Mouse (Mus musculus) heart, embryonic 16.5 days (tissue): ENCODE data around the gene Rnaseh2b. TPM values are rescaled to one million over a fixed set of nuclear protein-coding genes. Genes with fewer than 3 reads are reported as not detected.

Source experiments
- ATAC-seq: fragments of 200-750 bp; cut with Nextera tagmentation; replicated peaks from 2 replicates; pipeline ENCODE4 v1.8.0; 2017; ENCODE audit warnings: moderate number of reproducible peaks; ENCODE audit not compliant: insufficient read depth, low FRiP score; ENCODE audit errors: extremely low read depth
- H3K27ac ChIP-seq: fragments of 300-500 bp; sonication (generic); 2 replicates; pipeline ENCODE4 v1.5.1; 2014; ENCODE audit warnings: mild to moderate bottlenecking, low read length, control low read depth, moderate library complexity
- H3K27me3 ChIP-seq: fragments of 300-500 bp; sonication (generic); 2 replicates; pipeline ENCODE4 v1.6.1; 2014; ENCODE audit warnings: low read length, mixed read lengths; ENCODE audit not compliant: control insufficient read depth, insufficient read depth
- H3K36me3 ChIP-seq: fragments of 300-500 bp; sonication (generic); 2 replicates; pipeline ENCODE4 v1.6.1; 2014; ENCODE audit not compliant: control insufficient read depth, insufficient read depth
- H3K4me1 ChIP-seq: fragments of 300-500 bp; sonication (generic); 2 replicates; pipeline ENCODE4 v1.6.1; 2014; ENCODE audit warnings: low read length, mixed read lengths; ENCODE audit not compliant: control insufficient read depth, insufficient read depth
- H3K4me2 ChIP-seq: fragments of 300-500 bp; sonication (generic); 2 replicates; pipeline ENCODE4 v1.6.1; 2014; ENCODE audit warnings: low read depth, mild to moderate bottlenecking, control low read depth, low read length
- H3K4me3 ChIP-seq: fragments of 300-500 bp; sonication (generic); 2 replicates; pipeline ENCODE4 v1.5.1; 2014; ENCODE audit warnings: mild to moderate bottlenecking, control low read depth, low read length
- H3K9ac ChIP-seq: fragments of 300-500 bp; sonication (generic); 2 replicates; pipeline ENCODE4 v1.6.1; 2014; ENCODE audit warnings: low read length, control low read depth
- H3K9me3 ChIP-seq: fragments of 300-500 bp; sonication (generic); replicated peaks from 2 replicates; pipeline ENCODE4 v1.6.1; 2016; ENCODE audit warnings: low read length; ENCODE audit not compliant: control insufficient read depth
- WGBS: fragments of 180-500 bp; shearing (Covaris S2); extraction: QIAGEN DNeasy Blood & Tissue Kit; methylation state at CpG from one replicate; pipeline ENCODE4 v1.1.7; 2014; 5-methylcytosine and 5-hydroxymethylcytosine counted together
- polyA plus RNA-seq: library from polyadenylated mRNA; unstranded; fragments of >200 nt; fragmentation: Nextera tagmentation; extraction: Ambion mirVana; gene quantifications from 2 replicates; pipeline ENCODE4 v1.2.1, GENCODE M21; 2015

The Rnaseh2b gene
- polyA plus RNA-seq, 1 experiment from 2014 or later: 53.3 TPM

GRCm38 (mm10) chr14:62383786-62384299 lies 91.5 kb downstream of the Rnaseh2b start:
- no peak overlapping the region for H3K4me2 ChIP-seq
- no peak overlapping the region for H3K4me3 ChIP-seq
- ATAC-seq: no peak
- H3K27me3 ChIP-seq: no peaks in the 10 kb centered on the region
- no peak overlapping the region for H3K9ac ChIP-seq
- WGBS: 82% methylated on average over 3 of the region's 3 CpGs
- no peak overlapping the region for H3K27ac ChIP-seq
- H3K36me3 ChIP-seq: no peaks in the 10 kb centered on the region
- no peaks in the 10 kb centered on the region for H3K4me1 ChIP-seq
- no peaks in the 10 kb centered on the region for H3K9me3 ChIP-seq

- Histone ChIP-seq H3K4me1 (peaks cover 5% of the 10 kb centered on the region), H3K27me3 (no peaks in the 10 kb centered on the region), H3K4me2 (no peak overlapping the region), H3K9me3 (no peaks in the 10 kb centered on the region), H3K9ac (no peak overlapping the region), H3K27ac (no peak overlapping the region), H3K36me3 (no peaks in the 10 kb centered on the region), H3K4me3 (no peak overlapping the region)
- WGBS: 58% methylated on average over 6 of the region's 6 CpGs
- no peak; the same call in 1 of the 2 replicates for ATAC-seq
Observed at GRCm38 (mm10) chr14:62389064-62389728, 96.8 kb downstream of the Rnaseh2b start.

- H3K9me3 ChIP-seq: no peaks in the 10 kb centered on the region
- peaks cover 5% of the 10 kb centered on the region for H3K4me1 ChIP-seq
- no peak overlapping the region for H3K4me3 ChIP-seq
- H3K9ac ChIP-seq: no peak overlapping the region
- H3K27ac ChIP-seq: no peak overlapping the region
- H3K27me3 ChIP-seq: no peaks in the 10 kb centered on the region
- H3K36me3 ChIP-seq: no peaks in the 10 kb centered on the region
- no peak for ATAC-seq
- no peak overlapping the region for H3K4me2 ChIP-seq
- whole genome bisulfite sequencing: 71% methylated on average over 9 of the region's 9 CpGs
Observed at GRCm38 (mm10) chr14:62389729-62390536, 97.5 kb downstream of the Rnaseh2b start.

GRCm38 (mm10) chr14:62392754-62393153 lies 100.4 kb downstream of the Rnaseh2b start:
- H3K4me3 ChIP-seq: no peak overlapping the region
- 56% methylated on average over 4 of the region's 4 CpGs for WGBS
- H3K9ac ChIP-seq: no peak overlapping the region
- no peaks in the 10 kb centered on the region for H3K27me3 ChIP-seq
- H3K27ac ChIP-seq: no peak overlapping the region
- H3K9me3 ChIP-seq: no peaks in the 10 kb centered on the region
- peaks cover 7% of the 10 kb centered on the region for H3K4me1 ChIP-seq
- H3K36me3 ChIP-seq: no peaks in the 10 kb centered on the region
- H3K4me2 ChIP-seq: no peak overlapping the region
- ATAC-seq: no peak

- Histone ChIP-seq H3K9me3 (no peaks in the 10 kb centered on the region), H3K36me3 (no peaks in the 10 kb centered on the region), H3K27ac (no peak overlapping the region), H3K4me2 (no peak overlapping the region), H3K4me1 (0 out of 2 replicates have a peak, but pooled peaks cover 2% of the 10 kb centered on the region), H3K4me3 (no peak overlapping the region), H3K27me3 (no peaks in the 10 kb centered on the region), H3K9ac (no peak overlapping the region)
- ATAC-seq: no peak
- 70% methylated on average over 2 of the region's 2 CpGs for WGBS
Observed at GRCm38 (mm10) chr14:62395346-62395745, 103.0 kb downstream of the Rnaseh2b start.

GRCm38 (mm10) chr14:62416007-62416741 lies 123.8 kb downstream of the Rnaseh2b start:
- ATAC-seq: no peak
- 67% methylated on average over 7 of the region's 7 CpGs for WGBS

GRCm38 (mm10) chr14:62416742-62417134 lies 124.3 kb downstream of the Rnaseh2b start:
- WGBS: 11% methylated on average over 1 of the region's 1 CpGs
- peak; percentile 84 for ATAC-seq
- no peak overlapping the region for H3K4me3 ChIP-seq

More at GRCm38 (mm10) chr14:62416007-62416741, 123.8 kb downstream of the Rnaseh2b start:
- Histone ChIP-seq H3K9me3 (no peaks in the 10 kb centered on the region), H3K27me3 (no peaks in the 10 kb centered on the region), H3K27ac (0 out of 2 replicates have a peak overlapping the region, but pooled peaks have one; percentile 53), H3K4me3 (no peak overlapping the region), H3K4me2 (no peak overlapping the region), H3K36me3 (no peaks in the 10 kb centered on the region), H3K4me1 (peaks cover 22% of the 10 kb centered on the region), H3K9ac (no peak overlapping the region)

GRCm38 (mm10) chr14:62417501-62417900 lies 125.1 kb downstream of the Rnaseh2b start:
- peaks cover 22% of the 10 kb centered on the region for H3K4me1 ChIP-seq
- no peaks in the 10 kb centered on the region for H3K9me3 ChIP-seq
- no peaks in the 10 kb centered on the region for H3K27me3 ChIP-seq
- H3K4me3 ChIP-seq: no peak overlapping the region
- H3K4me2 ChIP-seq: no peak overlapping the region
- no peaks in the 10 kb centered on the region for H3K36me3 ChIP-seq
- no peak overlapping the region for H3K9ac ChIP-seq
- WGBS: 69% methylated on average over 3 of the region's 3 CpGs
- peak overlapping the region; percentile 49; the same call in 1 of the 2 replicates for H3K27ac ChIP-seq
- no peak for ATAC-seq

More at GRCm38 (mm10) chr14:62416742-62417134, 124.3 kb downstream of the Rnaseh2b start:
- Histone ChIP-seq H3K4me2 (no peak overlapping the region), H3K9me3 (no peaks in the 10 kb centered on the region), H3K27ac (peak overlapping the region; percentile 53; the same call in 1 of the 2 replicates), H3K27me3 (no peaks in the 10 kb centered on the region), H3K9ac (no peak overlapping the region), H3K4me1 (peaks cover 22% of the 10 kb centered on the region), H3K36me3 (no peaks in the 10 kb centered on the region)
